Mouse (Mus musculus) R1 (cell line): ENCODE results near the gene Acvrl1.

Experiments used
- DNase-seq: peaks from one replicate; pipeline ENCODE4 v3.0.0-alpha.2; 2018; ENCODE audit warnings: low read depth, low spot score

Gene Acvrl1

DNA sequence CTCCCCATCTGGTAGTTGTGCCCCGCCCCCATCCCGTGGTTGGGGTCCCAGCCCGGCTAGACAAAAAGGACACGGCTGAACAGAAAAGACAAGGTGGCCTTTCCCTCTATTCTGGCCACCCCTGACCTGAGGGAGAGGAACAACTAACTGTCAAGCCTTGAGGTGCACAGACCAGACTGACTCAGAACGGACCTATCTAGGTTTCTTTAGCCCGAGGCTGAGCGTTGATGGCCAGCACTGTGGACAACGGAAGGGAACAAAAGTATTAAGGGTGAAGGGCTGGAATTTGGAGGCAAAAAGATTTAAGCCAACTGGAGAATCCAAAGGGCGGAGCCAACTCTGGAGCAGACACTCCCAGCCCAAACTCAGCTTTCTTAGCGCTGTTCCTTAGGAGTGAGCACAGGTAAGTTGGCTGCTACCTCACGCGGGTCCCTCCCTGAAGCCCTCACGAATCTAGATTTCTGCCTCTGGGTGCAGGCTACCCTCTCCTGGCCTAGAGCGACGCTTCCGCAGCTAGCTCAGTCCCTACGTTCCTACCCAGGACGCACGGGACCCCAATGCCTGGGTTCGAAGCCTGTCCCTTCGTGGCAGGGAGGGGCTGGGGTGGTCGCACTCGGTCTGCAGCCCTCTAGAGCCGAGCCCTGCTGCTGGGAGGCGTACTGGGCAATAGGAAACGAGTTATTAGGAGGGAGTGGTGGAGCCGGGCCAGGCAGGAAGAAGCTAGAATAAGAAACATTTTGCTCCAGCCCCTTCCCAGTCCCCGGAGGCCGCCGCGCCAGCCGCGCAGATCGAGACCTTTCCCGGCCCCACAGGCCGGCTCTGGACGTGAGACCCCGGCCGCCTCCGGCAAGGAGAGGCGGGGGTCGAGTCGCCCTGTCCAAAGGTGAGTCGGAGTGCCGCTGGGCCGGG, at the start of gene Acvrl1:
Acvrl1 (plus strand) TSS at position 342 of the 909 bp plus-strand sequence.
- DNase-seq = peak; percentile 43

DNA sequence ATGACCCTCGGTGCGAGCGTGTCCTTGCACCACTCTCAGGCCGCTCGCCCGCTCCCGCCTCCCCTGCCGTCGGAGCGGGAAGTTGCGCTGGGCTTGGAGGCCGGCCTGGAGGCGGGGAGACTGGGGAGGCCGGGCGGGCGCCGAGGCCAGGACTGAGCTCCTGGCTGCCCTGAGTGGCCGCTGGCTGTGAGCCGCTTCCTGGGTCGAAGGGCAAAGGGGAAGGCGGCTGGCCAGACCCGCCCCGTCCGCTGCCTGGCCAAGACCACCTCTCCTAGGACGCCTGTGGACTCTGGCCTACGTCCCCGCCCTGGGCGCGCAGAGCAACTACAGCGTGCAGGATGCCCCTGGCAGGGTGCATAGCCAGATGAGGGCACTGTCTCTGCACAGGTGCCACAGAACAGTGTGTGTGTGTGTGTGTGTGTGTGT, 49.6 kb upstream of the Acvrl1 start:
- DNase-seq = peak; percentile 47

DNA sequence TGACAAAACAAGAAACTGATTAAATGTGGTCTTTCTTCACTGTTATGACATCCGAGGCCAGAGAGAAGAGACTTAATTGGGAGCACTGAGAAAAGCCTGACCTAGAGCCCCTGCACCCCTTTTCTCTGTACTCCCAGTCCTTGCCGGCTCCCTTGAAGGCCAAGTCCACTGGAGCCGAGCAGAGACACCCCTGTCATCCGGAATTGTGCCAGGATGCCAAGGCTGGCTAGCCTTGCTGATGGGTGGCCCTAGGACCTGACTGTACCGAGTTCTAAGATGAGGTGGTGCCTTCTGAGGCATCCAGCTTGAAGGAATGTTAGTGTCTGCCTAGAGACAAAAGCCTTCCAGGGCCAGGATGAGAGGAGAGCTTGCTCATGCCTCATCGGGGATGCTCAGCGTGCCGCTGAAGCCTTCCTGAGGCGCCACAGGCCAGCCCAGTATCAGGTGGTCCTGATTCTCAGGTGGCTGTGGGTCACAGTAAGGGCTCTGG, 48.2 kb upstream of the Acvrl1 start:
- no peak for DNase-seq

DNA sequence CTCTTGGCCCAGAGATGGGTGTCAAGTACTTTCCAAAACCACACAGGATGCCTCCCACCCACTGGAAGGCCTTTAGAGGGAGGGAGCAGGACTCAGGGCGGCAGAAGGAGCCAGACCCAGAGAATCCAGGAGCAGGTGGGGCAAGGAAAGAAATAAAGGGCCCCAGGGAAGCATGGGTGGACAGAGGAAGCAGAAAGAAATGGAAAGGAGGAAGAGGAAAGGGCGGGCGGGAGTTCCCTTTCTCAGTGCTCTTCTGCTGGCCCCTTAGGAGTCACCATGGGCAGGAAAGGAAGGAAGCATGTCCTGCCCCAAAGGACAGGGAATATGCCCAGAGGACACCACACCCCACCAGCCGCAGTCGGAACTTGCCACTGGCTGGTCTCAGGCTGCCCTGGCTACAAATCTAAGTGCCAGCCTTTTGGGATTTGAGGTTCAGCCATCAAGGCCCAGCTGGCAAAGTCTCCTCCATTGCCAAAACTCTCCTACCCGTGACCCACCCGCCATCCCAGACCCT, 47.2 kb upstream of the Acvrl1 start:
- peak; percentile 19 for DNase-seq

DNA sequence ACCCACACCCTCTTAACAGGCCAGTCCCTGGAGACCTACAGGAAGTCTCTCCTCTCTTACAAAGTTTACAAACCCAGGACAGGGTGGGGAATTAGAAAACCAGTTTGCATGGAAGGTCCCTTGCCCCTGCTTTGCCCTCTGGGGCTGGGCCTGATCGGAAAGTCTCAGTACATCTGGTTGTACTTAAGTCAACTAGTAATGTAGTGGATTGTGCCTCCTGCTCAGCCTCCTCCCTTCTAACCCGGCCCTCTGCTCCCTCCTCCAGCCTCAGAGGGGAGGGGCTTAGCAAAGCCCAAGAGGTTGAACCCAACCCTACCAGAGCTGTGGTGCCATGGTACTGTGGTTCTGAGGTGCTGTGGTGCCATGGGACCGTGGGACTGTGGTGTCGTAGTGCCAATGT, 46.1 kb upstream of the Acvrl1 start:
- DNase-seq = peak; percentile 87

DNA sequence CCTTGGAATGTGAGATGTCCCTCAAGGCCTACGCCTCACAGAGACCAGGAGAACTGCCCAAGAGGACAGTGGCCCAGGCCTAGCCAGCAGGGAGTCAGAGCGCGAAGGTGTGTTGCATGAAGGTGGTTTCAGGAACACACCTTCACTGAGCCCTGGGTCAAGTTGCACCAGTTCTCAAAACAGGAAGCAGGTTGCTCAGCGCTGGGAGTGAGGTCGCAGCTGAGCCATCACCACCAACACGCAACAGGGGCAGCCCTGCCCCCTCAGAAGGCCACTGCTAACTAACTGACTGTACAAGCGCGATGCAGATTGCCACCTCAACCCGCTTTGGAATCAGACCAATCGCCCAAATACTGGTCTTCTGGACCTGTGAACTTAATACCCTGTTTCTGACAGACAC, 43.8 kb upstream of the Acvrl1 start:
- no peak for DNase-seq

DNA sequence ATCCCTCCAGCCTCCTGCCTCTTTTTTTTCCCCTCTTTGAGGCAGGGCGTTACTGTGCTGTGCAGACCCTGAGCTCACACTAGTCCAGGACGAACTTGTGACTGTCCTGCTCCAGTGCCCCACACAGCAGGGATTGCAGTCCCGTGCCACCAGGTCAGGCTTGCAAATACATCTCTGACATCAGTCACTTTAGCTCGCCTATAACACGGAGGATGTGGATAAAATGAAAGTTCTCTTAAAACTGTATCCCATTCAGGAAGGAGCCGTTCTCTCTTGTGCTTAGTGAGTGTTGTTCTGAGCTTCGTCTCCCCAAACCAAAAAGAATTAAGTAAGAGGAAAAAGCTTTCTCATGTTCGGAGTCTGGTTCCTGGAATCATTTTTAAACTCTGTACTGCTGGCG, 41.9 kb upstream of the Acvrl1 start:
- DNase-seq = no peak

DNA sequence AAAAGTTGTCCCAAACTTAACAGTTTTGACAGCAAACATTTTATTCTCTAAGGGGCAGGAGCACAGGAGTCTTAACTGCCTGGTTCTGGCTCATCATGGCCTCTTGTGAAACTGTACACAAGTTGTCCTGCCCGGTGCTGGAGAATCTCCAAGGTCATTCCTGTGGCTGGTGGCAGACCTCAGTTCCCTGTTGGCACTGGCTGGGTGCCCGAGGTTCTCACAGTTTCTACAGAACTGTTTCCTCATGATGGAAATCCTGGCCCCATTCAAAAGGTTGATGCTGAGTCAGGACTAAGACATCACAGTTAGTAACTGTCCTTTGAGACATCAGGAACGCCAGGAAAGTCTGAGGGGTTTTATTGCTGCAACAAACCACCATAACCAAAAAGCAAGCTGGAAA, 41.4 kb upstream of the Acvrl1 start:
- no peak for DNase-seq

DNA sequence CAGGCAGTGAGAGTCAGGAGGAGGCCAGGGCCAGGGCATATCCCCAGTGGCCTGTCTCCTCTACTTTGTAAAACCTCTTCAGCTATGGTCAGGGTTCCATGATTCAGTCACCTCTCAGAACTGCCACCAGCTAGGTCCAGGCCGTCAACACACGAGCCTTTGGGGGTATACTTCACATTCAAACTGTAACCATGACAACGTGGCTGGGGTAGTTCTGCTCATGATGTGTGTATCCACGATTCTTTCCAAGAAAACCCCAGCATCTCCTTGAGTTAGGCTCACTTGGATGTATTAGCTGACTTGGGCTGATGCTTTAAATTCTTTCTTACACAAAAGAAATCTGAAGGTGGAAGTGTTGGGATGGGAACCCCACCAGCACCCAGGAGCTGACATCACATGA, 40.0 kb upstream of the Acvrl1 start:
- peak; percentile 41 for DNase-seq

DNA sequence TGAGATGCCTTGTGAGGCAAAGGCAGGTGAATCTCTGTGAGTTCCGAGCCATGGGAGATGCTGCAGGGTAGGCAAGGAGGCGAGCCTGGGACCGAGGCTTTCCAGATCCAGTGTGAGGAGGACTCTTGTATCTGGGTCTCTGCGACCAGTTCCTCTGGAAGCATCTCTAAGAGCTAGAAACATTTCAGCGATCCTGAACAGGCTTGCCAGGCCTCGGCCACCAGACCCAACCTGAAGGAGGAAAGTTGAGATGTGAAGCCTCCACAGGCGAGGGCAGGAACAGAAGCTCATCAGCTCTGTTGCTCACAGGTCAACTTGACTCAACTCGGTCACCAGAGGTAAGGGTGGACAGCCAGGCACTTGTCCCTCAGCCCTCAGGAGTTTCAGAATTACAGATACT, 36.8 kb upstream of the Acvrl1 start:
- no peak for DNase-seq

DNA sequence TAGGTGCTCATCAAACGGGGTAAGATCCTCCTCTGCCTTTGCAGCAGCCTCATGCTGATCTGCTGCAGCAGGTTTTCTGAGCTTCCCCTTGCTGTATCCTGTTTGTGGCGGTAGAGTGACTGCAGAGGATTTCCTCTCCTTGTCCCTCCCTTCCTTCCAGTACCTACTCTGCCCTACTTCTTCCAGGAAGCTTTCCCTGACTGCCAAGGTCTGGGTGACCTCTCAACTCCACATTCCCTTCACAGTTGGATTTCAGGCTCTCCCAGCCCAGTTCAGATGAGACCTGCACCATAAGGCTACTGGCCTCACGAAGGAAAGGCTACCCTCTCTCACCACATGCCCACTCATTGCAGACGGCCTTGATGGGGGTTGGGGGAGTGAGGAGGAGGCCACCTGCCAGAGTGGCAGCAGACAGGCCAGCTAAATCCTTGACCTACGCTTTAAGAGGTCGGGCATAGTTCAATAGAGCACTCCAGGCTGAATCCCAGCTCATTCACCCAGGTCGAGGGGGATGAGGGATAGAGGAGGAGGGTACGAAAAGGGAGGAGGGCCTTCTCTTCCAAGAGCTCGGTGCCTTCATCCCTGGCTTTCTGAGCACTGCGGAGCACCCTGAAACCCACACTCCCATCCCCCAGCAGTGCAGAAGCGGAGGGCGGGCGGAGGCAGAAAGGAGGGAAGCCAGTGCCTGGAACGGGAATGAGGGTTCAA, 36.0 kb upstream of the Acvrl1 start:
- DNase-seq = peak; percentile 36

DNA sequence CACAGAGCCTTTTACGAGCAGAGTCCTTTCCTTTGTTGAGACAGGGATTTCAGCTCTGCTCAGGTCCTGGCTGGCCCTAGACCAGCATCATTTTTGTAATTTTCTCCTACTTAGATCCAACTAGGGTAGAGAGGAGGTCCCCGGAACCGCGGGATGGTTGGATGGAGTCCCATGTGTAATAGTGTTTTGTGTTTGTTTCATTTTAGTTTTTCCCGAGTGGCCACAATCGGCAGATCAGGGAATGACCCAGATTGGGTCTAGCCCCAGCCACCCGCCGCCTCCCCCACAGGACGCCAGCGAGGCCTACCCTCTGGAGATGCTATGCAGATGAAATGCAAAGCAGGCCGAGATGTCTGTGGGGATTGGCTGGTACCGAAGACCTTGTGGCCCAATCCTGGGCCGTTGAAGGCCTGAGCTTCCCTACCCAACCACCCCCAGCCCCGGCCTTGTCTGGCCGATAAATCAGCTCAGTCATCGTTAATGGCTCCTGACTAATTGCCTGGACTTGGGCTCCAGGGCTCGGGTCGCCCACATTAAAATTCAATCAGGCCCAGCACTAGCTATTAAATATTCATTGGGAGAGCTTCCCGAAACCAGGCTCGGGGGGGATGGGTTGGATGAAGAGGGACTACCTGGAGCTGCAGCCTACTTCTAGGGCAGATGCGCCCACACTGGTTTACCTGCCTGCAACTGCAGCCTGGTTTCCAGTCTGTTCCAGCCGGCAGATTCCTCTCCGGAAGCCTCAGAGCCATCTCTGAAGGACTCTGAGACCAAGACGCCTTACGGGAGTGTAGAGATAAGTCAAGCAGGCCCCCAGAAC, 35.3 kb upstream of the Acvrl1 start:
- peak; percentile 93 for DNase-seq

DNA sequence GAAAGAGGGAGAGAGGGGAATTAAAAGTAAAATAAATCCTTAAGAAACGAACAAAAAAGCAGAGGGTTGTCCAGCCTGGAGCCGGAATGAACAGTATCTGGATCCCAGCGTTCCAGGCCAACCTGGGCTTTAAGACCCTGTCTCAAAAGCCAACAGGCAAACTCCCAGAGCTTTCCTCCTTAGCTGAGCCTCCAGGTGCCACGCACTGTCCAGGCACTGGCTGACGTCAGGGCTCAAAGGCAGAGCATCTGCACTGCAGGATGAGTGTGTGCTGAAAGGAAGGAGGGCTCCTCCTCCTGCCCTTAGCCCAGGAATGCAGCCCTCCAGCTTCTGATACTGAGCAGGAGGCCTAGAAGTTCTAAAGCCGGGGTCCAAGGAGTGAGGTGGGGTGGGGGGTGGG, 34.3 kb upstream of the Acvrl1 start:
- peak; percentile 42 for DNase-seq

DNA sequence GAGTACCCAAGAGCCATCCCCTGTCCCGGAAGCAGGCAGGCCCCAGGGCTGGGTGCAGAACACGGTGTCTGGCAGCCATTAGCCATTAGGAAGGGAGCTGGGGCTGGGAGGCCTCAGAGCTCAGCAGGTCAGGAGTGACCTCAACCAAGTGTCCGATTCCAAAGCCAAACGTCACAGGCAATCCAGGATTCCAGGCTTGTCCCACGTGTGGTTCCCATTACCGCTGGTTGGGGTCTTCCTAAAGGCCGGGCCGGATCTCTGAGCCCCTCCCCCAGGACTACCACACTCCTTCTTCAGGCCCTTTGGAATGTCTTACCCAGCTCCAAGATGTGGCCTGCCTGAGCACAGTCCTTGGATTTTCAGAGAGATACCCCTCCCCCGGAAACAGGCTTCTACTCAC, 33.3 kb upstream of the Acvrl1 start:
- peak; percentile 42 for DNase-seq

DNA sequence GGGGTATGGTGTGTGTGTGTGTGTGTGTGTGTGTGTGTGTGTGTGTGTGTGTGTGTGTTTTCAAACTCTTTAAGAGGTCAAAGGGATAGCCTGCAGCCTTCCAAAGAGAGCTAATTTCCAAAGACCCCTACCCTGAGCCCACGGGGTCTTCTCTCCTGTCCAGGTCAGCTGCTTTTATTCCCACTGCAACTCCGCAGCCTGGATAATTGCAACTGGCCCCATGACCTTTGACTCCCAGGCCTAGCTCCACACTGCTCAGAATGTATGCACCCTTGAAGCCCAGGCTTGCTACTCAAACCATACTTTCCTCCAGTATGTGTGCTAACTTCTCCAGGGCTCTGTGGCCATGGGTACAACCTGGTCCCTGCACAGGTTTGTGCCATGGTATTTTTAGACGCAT, 32.9 kb upstream of the Acvrl1 start:
- no peak for DNase-seq

DNA sequence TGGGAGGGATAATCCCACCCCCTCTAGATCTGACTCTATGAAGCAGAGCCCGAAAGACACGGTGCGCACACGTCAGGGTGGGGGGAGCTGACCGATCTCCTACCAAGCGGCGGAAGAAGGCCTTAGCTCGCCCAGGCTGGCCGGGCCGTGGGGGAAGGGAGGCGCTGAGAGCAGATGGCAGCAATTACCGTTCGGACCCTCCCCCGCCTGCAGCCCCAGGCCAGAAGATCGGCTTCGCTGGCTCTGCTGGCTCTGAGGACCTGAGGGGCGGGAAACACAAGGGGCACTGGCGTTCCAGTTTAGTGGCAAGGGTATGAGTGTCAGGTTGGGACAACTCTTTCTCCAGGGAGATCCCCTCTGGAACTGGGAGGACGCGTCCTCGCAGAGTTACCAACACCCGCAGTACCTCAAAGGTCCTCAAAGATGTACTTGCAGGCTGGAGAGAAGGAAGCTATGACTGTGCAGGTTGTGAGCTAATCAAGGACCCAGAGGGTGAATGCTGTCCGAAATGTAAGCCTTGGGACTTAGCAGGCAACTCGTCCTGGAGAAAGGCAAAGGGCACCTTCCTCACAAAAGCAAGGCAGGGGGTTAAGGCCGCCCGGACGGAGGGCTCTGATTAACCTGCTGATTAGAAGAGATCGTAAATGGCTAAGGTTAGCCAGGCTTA, 30.2 kb upstream of the Acvrl1 start:
- peak; percentile 49 for DNase-seq

DNA sequence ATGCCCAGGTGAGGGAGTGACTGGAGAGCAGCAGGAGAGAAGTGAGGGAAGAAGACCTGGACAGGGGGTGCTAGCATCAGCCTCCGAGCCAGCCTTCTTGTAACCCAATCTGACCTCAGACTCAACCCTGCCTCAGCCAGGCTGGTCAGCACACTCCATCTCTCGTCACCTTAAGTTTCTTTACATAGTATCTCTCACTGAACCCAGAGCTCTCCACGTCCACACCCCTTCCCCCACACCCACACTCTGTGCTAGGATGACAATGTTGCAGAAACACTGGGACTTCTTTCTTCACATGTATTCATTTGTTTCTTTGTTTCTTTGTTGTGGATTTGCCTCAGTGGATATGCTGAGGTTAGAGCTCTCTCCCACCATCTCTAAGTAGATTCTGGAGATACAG, 27.3 kb upstream of the Acvrl1 start:
- DNase-seq = no peak

DNA sequence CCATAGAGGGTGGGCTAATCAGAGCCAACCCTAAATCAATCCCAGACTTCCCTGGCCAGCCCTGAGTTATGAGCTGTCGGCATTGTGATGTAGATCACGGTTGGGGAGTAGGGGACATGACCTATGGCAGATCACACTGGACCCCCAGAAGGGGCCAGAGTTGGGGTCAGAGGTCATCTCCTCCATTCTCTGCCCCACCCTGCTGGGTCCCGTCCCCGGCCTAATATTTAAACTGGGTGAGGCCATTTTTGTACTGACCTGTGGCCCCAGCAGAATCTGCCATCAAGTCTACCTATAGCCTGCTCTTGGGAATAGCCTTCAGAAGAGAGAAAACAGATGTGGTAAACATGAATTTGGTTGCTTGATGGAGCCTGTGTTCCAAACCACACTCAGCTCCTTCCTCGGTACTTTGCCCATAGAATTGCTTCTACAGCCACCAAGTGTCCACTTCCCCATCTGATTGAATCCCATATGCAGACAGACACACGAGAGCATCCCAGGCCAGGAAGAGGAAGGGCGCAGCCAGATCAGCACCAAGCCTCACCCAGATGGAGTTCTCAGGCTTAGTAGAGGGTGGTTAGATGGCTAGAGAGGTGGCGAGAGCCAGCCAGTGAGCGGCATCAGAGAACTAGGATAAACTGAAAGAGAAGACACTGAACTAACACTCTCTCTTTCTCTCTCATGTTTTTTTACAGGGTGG, 24.6 kb upstream of the Acvrl1 start:
- DNase-seq = no peak

DNA sequence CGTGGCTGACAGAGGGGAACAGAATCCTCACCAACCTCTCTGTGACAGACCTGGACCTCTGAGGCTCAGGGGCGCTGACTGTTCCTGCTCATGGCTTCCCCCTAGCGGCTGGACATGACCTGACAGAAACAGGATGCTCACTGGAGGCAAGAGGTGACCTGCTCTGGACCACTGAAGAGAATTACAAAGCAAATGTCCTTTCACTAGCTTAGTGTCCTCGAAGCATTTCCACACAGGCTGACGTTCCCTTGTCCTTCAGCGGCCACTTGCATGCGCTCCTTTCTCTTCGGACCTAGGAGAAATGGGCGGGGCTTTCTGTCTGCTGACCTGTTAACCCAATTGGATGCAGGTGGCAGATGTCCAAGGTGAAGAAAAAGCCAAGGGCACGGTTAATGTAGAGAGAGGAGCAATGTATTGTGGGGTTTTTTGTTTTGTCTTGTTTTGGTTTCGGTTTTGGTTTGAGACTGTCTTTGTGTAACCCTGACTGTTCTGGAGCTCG, 22.8 kb upstream of the Acvrl1 start:
- DNase-seq = peak; percentile 73

DNA sequence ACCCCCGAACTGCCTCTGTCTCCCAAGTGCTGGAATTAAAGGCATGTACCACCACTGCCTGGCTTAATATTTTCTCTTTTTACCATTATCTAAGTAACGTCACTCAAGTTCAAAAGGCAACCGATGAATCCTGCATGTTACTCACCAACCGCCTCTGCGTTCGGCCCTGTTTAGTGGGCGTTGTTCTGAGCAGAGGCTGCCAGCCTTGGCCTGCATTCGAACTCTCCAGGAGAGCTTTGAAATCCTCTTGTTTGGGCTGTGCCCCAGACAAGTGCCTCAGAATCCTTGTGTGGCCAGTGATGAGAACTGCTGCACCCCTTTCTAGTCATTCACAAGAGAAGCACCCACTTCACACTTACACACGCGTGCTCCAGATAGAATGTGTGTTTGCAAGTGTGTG, 22.3 kb upstream of the Acvrl1 start:
- no peak for DNase-seq
